Mouse (Mus musculus) layer of hippocampus, postnatal 10 days (tissue): Measurements from ENCODE around the gene Ndufaf1. TPM values are rescaled to one million over a fixed set of nuclear protein-coding genes. Genes with fewer than 3 reads are reported as not detected.
"Not testable (repeated sequence)": the region's sequence is repeated elsewhere in the genome, so short reads cannot be mapped to it uniquely, and the experiment has no call there.

Experiments
- DNase-seq, 2 experiments: peaks; one replicate each; pipeline ENCODE4 v3.0.0; 2021; ENCODE audit warnings: low spot score in 2 of 2
- long read RNA-seq: library from polyadenylated mRNA; stranded (forward); transcript quantifications from one replicate; pipeline ENCODE4 v2.0.0, GENCODE M21; 2023
- total RNA-seq, 2 experiments: library from RNA; stranded (reverse); gene quantifications; 2 replicates each; pipeline ENCODE4 v1.2.3; 2021

Gene Ndufaf1
- total RNA-seq, result 10 to 100 TPM; 27.0 to 27.8 TPM
- long read RNA-seq, transcript Ndufaf1-202 (5 exons, 1,478 nt), result major isoform, 23 of 47 reads
- long read RNA-seq, transcript Ndufaf1-203 (5 exons, 1,308 nt), result minor isoform, 13 of 47 reads
- long read RNA-seq, partial matches to known transcripts, result 3 of 47 reads
- long read RNA-seq, other reads (novel, unspliced or antisense), result 8 of 47 reads

DNA sequence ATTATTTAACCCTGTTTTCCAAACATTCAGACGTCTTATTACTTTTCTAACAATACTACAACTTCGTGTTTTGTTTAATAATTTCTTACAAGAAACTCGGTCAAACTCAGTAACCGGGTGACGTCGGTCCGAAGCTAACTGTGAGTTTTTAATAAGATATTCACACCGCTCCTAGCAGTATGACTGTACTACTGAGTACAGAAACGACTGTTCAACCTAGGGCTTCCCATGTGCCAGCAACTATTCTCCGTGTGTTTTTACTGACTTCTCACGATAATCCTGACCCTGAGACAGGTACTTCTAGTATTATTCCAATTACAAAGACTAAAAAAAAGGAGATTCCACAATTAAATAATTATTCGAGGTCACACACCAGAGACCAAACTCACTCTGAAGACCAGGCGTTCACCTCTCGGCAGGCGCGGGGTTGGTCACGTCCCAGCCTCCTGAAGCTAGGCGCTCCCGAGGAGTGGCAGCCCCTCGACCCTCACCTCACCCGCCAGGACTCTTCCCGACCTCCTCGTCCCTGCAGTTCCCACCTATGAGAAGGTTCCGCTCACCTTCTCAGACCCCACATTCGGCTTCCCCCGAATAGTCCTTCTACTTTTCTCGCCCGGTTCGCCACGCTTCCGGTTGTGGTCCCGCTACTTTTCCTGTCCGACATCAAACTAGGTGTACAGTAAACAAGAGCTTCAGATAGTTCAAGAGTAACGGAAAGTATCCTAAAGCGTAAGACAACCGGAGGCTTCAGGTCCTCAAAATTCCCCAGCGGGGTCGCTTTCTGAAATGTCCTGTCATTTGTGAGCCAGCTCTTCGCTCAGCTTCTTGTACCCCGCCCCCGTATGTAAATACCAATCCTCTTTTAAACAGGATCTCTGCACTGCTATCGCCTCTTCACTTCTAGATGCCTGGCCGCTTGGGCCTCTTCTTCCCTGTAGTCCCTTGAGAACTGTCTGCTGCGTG lies at the start of gene Ndufaf1:
Gene Ndufaf1 (minus strand): TSS at position 608 of the 963 bp plus-strand sequence.
- peak; percentile 85 for DNase-seq

- DNase-seq, result no peak
Measured at GRCm38 (mm10) chr2:119710011-119710410, 47.4 kb upstream of the Ndufaf1 start.

DNA sequence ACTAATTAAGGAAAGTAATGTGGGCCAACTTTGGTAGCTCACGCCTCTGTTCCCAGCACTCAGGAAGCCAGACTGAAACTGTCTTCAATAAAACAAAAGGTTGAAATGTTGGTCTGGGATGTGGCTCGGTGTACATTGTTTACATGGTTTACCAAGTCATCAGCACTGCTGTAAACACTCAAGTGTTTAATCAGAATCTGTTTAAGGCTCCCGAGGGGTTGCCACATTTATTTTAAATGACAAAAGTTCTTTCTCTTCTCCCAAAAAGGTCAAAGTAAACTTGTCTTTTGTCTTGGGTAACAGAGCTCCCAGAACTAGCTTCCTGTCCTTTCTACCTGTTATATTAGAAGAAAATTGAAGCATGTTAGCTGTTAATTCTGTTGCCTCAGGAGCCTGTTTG lies 45.0 kb upstream of the Ndufaf1 start:
- DNase-seq, result no peak

DNA sequence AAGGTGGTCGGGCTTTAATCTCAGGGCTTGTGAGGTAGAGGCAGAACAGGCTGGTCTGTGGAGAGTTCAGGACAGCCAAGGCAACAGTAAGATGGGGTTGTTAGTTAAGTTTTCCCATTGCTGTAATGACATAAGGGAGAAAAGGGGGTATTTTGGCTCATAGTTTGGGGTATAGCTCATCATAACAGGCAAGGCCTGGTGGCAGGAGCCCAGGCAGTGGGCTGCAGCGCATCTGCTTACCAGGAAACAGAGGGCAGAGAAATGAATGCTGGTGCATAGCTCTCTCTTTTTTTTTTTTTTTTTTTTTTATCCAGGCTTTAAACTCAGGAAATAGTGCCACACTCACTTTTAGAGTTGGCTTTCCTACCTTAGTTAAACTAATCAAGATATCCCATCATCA lies 40.5 kb upstream of the Ndufaf1 start:
- no peak for DNase-seq

DNA sequence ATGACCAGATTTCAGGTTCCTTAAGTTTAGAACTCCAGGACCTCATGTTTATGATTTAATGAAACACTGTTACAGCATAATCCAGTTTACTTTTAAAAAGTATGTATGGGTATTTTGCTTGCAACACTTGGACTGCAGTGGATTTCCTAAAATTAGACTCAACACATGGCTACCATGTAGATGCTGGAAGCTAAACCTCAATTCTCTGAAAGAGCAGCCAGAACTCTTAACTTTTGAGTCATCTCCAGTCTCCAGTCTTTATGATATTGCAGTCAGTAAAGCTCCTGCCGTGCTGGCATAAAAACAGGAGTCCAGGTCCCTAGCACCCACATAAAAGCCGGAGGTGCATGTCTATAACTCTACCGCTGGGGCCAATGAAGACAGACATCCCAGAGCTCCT lies 37.3 kb upstream of the Ndufaf1 start:
- DNase-seq, result no peak

DNA sequence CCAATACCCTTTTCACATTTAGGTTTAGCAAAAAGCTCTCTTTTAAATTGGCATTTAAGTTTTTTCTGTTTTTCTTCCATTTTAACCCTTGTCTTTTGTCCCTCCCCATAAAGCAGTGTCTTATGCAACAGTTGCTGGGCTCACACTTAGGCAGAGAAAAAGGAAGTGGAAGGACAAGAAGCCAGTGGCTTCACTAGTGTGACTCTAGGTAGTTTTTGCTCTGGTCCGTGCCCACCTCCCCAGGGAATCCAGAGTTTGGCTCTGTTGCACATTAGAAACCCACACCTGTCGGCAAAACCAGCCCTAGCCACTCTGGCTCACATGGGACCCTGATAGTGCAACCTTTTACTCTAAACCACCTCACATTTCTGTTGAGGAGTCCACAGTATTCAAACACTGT lies 35.8 kb upstream of the Ndufaf1 start:
- no peak for DNase-seq

DNA sequence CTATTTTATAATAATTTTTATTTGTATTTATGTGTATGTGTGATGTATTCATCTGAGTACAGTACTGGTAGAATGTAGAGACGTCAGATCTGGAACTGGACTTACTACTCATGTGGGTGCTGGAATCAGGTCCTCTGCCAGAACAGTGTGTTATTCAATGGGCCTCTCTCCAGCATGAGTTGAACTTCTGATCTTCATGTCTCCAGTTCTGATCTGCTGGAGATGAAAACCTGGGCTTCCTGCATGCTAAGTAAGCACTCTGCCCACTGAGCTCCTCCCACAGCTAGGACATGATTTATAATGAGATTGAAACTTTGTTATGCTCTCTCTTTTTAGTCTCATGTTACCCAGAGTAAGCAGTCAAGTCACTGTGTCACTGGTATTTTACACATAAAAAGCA lies 33.5 kb upstream of the Ndufaf1 start:
- DNase-seq, result no peak

- no peak for DNase-seq
Measured at GRCm38 (mm10) chr2:119694826-119695225, 32.2 kb upstream of the Ndufaf1 start.

GRCm38 (mm10) chr2:119692003-119692701 lies 29.5 kb upstream of the Ndufaf1 start:
- DNase-seq, result no peak

- no peak for DNase-seq
Measured at GRCm38 (mm10) chr2:119683706-119684105, 21.1 kb upstream of the Ndufaf1 start.

GRCm38 (mm10) chr2:119675831-119676230 lies 13.2 kb upstream of the Ndufaf1 start:
- no peak for DNase-seq

DNA sequence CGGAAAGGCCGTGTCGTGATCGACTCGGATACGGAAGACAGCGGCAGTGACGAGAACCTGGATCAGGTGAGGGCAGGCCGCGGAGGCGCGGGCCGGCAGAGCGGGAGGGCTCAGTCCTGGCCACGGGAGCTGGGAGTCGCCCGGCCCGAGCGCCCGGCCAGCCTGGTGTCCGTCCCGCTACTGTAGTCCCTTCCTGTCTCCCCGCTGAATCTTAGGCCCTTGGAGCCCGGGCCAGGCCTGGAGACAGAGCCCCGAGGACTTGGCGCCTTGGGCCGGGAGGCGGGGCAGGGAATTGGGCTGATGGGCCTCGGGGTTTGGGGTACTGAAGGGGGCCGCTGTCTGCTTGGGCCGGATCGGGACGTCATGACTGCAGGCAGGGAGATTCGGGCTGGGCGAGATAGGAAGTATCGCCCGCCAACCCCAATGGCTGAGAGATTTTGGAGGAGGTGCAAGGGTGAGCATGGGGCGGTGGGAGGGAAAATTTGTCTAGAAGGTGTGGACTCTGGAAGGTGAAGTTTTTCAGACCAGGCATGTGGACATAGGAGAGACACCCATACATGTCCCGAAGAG lies 12.7 kb upstream of the Ndufaf1 start:
- DNase-seq, result no peak

GRCm38 (mm10) chr2:119674525-119675214 lies 12.0 kb upstream of the Ndufaf1 start, which contains the start of gene Rtf1:
Rtf1 (plus strand) TSS chr2:119675068.
- peak; percentile 96 to 98 for DNase-seq

DNA sequence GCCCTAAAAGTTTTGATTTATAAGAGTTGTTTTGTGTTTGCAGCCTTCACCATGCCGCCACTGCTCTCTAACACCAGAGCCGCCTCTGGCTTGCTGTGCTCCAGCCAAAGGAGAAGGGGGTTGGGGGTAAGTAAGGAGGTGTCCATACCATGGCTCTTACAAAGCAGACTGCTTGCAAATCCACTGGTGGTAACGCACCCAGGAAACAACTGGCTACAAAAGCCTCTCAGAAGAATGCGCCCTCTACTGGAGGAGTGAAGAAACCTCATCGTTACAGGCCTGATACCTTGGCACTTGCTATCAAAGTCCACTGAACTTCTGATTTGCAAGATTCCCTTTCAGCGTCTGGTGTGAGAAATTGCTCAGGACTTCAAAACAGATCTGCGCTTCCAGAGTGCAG lies 6.4 kb upstream of the Ndufaf1 start:
- DNase-seq, result no peak

DNA sequence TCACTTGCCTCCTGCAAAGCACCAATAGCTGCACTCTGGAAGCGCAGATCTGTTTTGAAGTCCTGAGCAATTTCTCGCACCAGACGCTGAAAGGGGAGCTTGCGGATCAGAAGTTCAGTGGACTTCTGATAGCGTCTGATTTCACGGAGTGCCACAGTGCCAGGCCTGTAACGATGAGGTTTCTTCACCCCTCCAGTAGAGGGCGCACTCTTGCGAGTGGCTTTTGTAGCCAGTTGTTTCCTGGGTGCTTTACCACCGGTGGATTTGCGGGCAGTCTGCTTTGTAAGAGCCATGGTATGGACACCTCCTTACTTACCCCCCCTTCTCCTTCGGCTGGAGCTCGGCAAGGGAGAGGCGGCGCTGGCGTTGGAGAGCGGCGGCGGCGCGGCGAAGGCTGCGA lies 3.1 kb upstream of the Ndufaf1 start:
- DNase-seq, result not testable (repeated sequence)

- DNase-seq, result no peak
Measured at GRCm38 (mm10) chr2:119644254-119644653, 18.4 kb downstream of the Ndufaf1 start.

GRCm38 (mm10) chr2:119641214-119641912 lies 21.3 kb downstream of the Ndufaf1 start:
- no peak for DNase-seq

DNA sequence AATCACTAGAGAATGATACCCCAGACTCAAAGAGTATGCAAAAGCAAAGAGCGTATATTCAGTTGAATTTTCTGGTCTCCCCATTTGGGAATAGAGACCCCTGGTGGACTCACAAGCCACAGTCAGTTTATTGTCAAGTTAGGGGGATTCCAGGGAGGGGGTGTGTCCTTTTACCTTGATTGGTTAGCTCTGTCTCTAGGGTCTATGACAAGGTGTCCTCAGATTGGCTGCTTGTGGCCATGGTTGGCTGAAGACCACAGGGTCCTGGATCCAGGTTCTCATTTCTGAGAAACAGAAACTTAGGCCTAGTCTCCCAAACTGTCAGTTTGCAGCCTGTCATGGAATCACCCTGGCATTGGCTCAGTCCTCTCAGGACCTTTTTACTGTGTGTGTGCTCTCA lies 25.8 kb downstream of the Ndufaf1 start:
- no peak for DNase-seq

DNA sequence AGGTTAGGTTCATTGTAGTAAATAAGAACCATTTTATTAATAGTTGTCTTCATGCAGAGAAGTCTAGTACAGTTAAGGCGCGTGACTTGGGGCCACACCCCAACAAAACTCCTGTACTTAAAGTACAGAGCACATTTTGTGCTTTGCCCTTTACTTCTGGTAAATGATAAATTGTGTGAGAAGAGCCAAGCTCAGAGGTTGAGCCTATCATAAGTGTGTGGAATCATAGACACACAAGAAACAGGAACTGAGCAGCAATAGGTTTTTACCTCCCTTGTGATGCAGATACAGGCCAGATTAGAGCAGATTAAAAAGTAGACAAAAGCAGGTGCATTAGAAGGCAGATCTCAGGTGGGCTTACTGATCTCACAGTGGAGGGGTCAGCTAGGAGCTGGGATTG lies 41.3 kb downstream of the Ndufaf1 start:
- no peak for DNase-seq

DNA sequence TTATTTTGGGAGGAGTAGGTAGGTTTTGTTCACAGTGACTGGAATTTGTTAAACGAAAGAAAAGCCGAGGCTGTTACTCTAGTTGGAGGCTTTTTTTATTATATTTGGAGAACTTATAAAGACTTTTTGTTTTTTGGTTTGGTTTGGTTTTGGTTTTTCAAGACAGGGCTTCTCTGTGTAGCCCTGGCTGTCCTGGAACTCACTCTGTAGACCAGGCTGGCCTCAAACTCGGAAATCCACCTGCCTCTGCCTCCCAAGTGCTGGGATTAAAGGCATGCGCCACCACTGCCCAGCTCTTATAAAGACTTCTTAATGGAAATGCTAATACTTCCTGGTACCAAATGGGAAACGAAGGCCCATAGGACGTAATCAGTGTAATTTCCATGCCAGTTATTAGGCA lies 43.6 kb downstream of the Ndufaf1 start:
- not testable (repeated sequence) for DNase-seq
